Mouse (Mus musculus) cerebellum, postnatal 36 days (tissue): ENCODE measurements at regions not wholly inside any gene's neighbourhood (a gene's known extent, or its start where the extent isn't known, plus 50 kb on each side); places are given as distances from the start of the nearest gene placed in this dataset.

Experiments
- DNase-seq, 2 experiments: peaks; one replicate each; pipeline ENCODE4 v3.0.0; 2021 to 2022; ENCODE audit warnings: mixed read lengths in 2 of 2

DNA sequence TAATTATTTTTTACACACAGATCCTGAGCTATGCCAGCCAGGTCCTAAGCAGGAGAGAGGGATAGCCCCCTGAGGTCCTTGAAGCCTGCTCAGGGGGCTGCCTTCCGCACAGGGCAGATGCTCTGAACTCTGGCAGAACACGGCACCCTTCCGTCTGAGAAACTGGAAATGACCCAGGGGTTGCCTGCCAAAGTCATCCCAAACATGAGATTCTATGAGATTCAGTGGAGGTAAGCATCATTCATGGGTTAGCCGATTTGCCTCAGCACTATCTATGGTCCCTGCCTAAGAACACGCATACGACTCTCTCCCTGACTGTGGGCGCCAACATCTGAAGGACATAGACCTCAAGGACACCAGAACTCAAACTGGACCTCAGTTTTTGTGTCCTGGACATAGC is 152.8 kb downstream of the Bcl11b start:
- no peak for DNase-seq

- DNase-seq, result no peak
Observed at GRCm38 (mm10) chr12:107852921-107853320, 150.5 kb downstream of the Bcl11b start.

DNA sequence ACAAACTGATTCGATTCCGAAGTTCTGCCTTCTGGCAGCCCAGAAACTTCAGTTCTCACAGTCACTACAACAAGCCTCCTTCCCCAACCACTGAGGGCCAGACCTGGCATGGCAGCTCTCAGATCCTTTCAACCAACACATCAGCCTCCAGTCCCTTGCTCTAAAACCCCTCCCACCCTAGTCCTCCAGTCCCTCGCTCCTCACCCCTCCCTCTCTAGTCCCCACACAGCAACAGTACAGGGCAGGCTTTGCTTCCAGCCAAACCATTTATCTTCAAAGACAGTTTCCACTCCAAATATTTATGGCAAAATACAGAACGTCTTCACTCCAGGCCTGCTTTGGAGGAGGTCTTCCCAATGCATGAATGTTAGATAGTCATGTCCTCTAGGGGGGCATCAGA is 147.9 kb downstream of the Bcl11b start:
- DNase-seq, result no peak

- DNase-seq, result no peak
Observed at GRCm38 (mm10) chr12:107856421-107857043, 146.9 kb downstream of the Bcl11b start.

GRCm38 (mm10) chr12:107858536-107859280 is 144.7 kb downstream of the Bcl11b start:
- DNase-seq, result no peak

DNA sequence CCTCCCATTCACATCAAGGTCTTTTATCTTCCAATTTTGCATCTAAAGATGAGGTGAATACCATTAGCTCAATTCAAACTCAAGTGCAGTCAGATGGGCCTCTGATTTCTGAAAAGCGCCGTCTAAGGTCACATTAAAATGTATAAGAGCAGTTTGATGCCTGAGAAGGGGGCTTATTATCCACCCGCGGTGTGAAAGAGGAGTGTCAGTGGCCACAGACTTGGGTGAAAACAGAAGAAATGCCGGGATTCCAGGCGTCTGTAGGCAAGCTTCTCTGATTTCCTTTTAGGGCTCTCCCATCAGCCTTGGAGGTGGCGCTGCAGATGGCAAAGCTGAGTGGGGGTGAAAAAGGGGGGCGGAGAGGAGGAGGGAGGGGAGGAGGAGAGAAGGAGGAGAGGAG is 143.7 kb downstream of the Bcl11b start:
- no peak for DNase-seq

GRCm38 (mm10) chr12:107860358-107860757 is 143.0 kb downstream of the Bcl11b start:
- DNase-seq, result no peak
